Mouse (Mus musculus) cerebellum, adult 2 months (tissue): ENCODE measurements around the gene Agbl4.

Experiments
- CTCF ChIP-seq: fragments of 200-500 bp; IDR thresholded peaks from 2 replicates; pipeline ENCODE4 v1.5.1; 2011; ENCODE audit warnings: low read depth, mild to moderate bottlenecking, control low read depth, low read length, moderate library complexity, borderline replicate concordance; ENCODE audit not compliant: insufficient read depth
- POLR2A ChIP-seq: fragments of 200-500 bp; IDR thresholded peaks from 2 replicates; pipeline ENCODE4 v1.6.1; 2011; ENCODE audit warnings: low read length, control low read depth, borderline replicate concordance; ENCODE audit not compliant: insufficient read depth

DNA sequence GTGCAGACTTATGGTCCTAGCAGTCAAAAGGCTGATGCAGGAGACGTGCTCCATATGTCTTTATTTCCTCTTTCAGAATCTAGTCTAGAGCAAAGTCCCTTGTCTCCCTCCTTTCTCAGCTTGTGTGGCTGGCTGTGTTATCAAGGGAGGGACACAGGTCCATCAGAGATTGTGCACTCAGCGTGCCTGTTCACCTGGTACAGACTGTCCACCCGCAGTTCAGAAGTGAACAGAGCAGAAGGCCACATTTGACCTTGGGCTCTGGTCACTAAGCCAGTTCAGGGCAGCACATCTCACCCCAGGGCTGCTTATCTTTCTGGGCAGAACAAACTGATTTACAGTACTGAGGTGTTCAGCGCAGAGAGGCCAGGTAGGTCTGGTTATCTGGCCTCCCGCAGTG lies 1054.7 kb downstream of the Agbl4 start:
- TF ChIP-seq POLR2A = no peak
- no peak for TF ChIP-seq CTCF
